Mouse (Mus musculus) liver, embryonic 16.5 days (tissue): ENCODE data around the gene Osbpl7. TPM values are rescaled to one million over a fixed set of nuclear protein-coding genes. Genes with fewer than 3 reads are reported as not detected.
A peak's percentile ranks its signal among the peaks of the same experiment; 100 is the strongest.

Experiments
- ATAC-seq: fragments of 200-750 bp; cut with Nextera tagmentation; 2 replicates; pipeline ENCODE4 v1.8.0; 2017; ENCODE audit warnings: low read depth, mild to moderate bottlenecking, moderate number of reproducible peaks, moderate library complexity
- H3K27ac ChIP-seq: fragments of 300-500 bp; sonication (generic); 2 replicates; pipeline ENCODE4 v1.5.1; 2014; ENCODE audit warnings: mild to moderate bottlenecking, low read length
- H3K27me3 ChIP-seq: fragments of 300-500 bp; sonication (generic); 2 replicates; pipeline ENCODE4 v1.6.1; 2014; ENCODE audit warnings: low read depth, low read length, mixed read lengths; ENCODE audit not compliant: control insufficient read depth, insufficient read depth
- H3K36me3 ChIP-seq: fragments of 300-500 bp; sonication (generic); 2 replicates; pipeline ENCODE4 v1.6.1; 2014; ENCODE audit warnings: mild to moderate bottlenecking; ENCODE audit not compliant: control insufficient read depth, insufficient read depth
- H3K4me1 ChIP-seq: fragments of 300-500 bp; sonication (generic); 2 replicates; pipeline ENCODE4 v1.6.1; 2014; ENCODE audit warnings: low read depth, low read length, mixed read lengths; ENCODE audit not compliant: control insufficient read depth
- H3K4me2 ChIP-seq: fragments of 300-500 bp; sonication (generic); 2 replicates; pipeline ENCODE4 v1.6.1; 2014; ENCODE audit warnings: low read depth, low read length, mixed read lengths
- H3K4me3 ChIP-seq: fragments of 300-500 bp; sonication (generic); 2 replicates; pipeline ENCODE4 v1.5.1; 2014; ENCODE audit warnings: low read depth, mild to moderate bottlenecking, low read length
- H3K9ac ChIP-seq: fragments of 300-500 bp; sonication (generic); 2 replicates; pipeline ENCODE4 v1.6.1; 2014; ENCODE audit warnings: low read depth, low read length
- H3K9me3 ChIP-seq: fragments of 300-500 bp; sonication (generic); replicated peaks from 2 replicates; pipeline ENCODE4 v1.6.1; 2016; ENCODE audit warnings: low read length; ENCODE audit not compliant: control insufficient read depth
- WGBS: fragments of 180-500 bp; shearing (Covaris S2); extraction: QIAGEN DNeasy Blood & Tissue Kit; methylation state at CpG from one replicate; pipeline ENCODE4 v1.1.7; 2014; ENCODE audit not compliant: insufficient replicate concordance; 5-methylcytosine and 5-hydroxymethylcytosine counted together
- microRNA-seq: library from miRNA; unstranded; fragments of <30 nt; microRNA quantifications from one replicate; pipeline ENCODE4, GENCODE M21; 2016
- polyA plus RNA-seq: library from polyadenylated mRNA; unstranded; fragments of >200 nt; fragmentation: Nextera tagmentation; extraction: Ambion mirVana; gene quantifications from 2 replicates; pipeline ENCODE4 v1.2.1, GENCODE M21; 2015

The Osbpl7 gene
- polyA plus RNA-seq, 1 experiment from 2014 or later, result 3.6 TPM

DNA sequence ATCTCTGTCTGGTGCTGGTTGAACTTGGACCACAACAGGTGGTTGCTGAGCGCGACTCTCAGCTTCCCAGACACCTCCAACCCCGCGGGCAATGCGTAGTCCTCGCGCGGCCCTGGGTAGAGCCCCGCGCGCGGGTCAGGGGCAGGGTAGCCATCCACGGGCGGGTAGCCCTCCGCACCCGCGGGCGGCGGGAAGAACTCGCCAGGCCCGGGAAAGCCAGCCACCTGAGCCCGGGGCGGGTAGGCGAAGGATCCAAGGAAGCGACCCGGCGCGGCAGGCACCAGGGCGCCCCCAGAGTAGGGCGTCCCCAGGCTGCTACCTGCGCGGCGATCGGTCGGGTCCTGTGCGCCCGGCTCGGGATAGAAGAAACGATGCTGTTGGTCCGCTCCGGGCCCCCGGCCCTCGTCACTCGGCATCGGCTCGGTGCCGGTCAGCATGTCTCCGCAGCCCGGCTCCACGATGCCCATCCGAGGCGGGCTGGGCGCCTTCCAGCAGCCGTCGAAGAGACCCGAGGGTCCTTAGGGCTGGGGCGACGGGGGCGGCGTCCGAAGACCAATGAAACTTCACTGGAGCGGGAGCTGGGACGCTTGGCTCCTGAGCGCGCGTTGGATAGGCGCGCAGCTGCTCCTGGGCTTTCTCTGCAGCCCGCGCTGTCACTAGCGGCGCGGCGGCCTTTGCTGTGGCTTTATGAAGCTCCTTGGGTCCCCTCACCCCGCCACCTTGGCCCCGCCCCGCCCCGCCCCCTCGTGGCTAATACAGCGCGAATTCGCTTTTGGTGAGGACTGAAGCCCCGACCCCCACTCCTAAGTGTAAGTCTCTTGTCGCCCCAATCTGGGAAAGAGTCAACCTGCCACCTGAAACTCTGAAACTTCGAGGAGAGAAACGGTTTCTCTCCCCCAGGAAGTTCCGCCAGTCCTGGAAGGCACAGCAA lies 64.5 kb downstream of the Osbpl7 start, which contains the start of gene Tbx21:
Tbx21 (minus strand) TSS at position 661 of the 931 bp plus-strand sequence.
- Histone ChIP-seq H3K27me3 (peaks cover 67% of the 10 kb centered on the region), H3K36me3 (no peaks in the 10 kb centered on the region), H3K4me3 (peak within 1 kb of the TSS; percentile 38), H3K4me1 (peaks cover 3% of the 10 kb centered on the region; the same call in 1 of the 2 replicates), H3K9ac (no peak within 1 kb of the TSS), H3K4me2 (peak within 1 kb of the TSS; percentile 53), H3K27ac (no peak within 1 kb of the TSS), H3K9me3 (no peaks in the 10 kb centered on the region)
- no peak for ATAC-seq
- 1% methylated on average over 85 of the region's 87 CpGs for WGBS

GRCm38 (mm10) chr11:97115797-97116196 lies 65.4 kb downstream of the Osbpl7 start:
- Histone ChIP-seq H3K36me3 (no peaks in the 10 kb centered on the region), H3K4me3 (peak overlapping the region; percentile 38; the same call in 1 of the 2 replicates), H3K4me1 (peaks cover 3% of the 10 kb centered on the region; the same call in 1 of the 2 replicates), H3K9me3 (no peaks in the 10 kb centered on the region), H3K4me2 (peak overlapping the region; percentile 53), H3K27me3 (peaks cover 67% of the 10 kb centered on the region), H3K9ac (no peak overlapping the region), H3K27ac (no peak overlapping the region)
- no peak for ATAC-seq
- WGBS, result 5% methylated on average over 11 of the region's 11 CpGs

Small RNA genes lying within 50 kb of the gene (microRNA-seq; reads per million reads assigned to microRNA genes)
- gene Mir8103, result 2.2 reads per million

Other genes starting within 250 kb of the Osbpl7 start
- gene Nfe2l1, start 220.7 kb upstream of the Osbpl7 start, polyA plus RNA-seq, result 19.7 and 20.1 TPM in 2 replicates
- gene Copz2, start 200.8 kb upstream of the Osbpl7 start, polyA plus RNA-seq, result 24.0 and 25.7 TPM in 2 replicates
- gene Cdk5rap3, start 134.1 kb upstream of the Osbpl7 start, polyA plus RNA-seq, result 36.9 and 38.8 TPM in 2 replicates
- gene Prr15l, start 122.5 kb upstream of the Osbpl7 start, polyA plus RNA-seq, result 4.8 and 7.1 TPM in 2 replicates
- 688 and 719 TPM in 2 replicates for gene Pnpo, start 106.6 kb upstream of the Osbpl7 start, polyA plus RNA-seq
- gene Sp2, start 67.7 kb upstream of the Osbpl7 start, polyA plus RNA-seq, result 15.8 and 18.6 TPM in 2 replicates
- gene Sp6, start 37.2 kb upstream of the Osbpl7 start, polyA plus RNA-seq, result not detected in 2 replicates
- 11.1 and 12.2 TPM in 2 replicates for gene Scrn2, start 20.7 kb upstream of the Osbpl7 start, polyA plus RNA-seq
- gene Lrrc46, start 9.2 kb upstream of the Osbpl7 start, polyA plus RNA-seq, result 0.40 and 0.41 TPM in 2 replicates
- 28.8 and 33.5 TPM in 2 replicates for gene Mrpl10, start 9.1 kb upstream of the Osbpl7 start, polyA plus RNA-seq
- gene Tbx21, start 64.7 kb downstream of the Osbpl7 start, polyA plus RNA-seq, result 0.15 and 0.18 TPM in 2 replicates
- gene Tbkbp1, start 100.9 kb downstream of the Osbpl7 start, polyA plus RNA-seq, result 0.84 and 1.1 TPM in 2 replicates
- gene Kpnb1, start 137.3 kb downstream of the Osbpl7 start, polyA plus RNA-seq, result 14.5 and 15.9 TPM in 2 replicates
- gene Npepps, start 230.0 kb downstream of the Osbpl7 start, polyA plus RNA-seq, result 20.7 and 23.4 TPM in 2 replicates